Mouse (Mus musculus) granulocyte monocyte progenitor cell, adult 5-6 weeks (primary cell): ENCODE measurements around the gene Thsd7a. TPM values are rescaled to one million over a fixed set of nuclear protein-coding genes. Genes with fewer than 3 reads are reported as not detected.
A peak's percentile ranks its signal among the peaks of the same experiment; 100 is the strongest.

Experiments used
- ATAC-seq: replicated peaks from 2 replicates; pipeline ENCODE4 v1.8.0; 2016; ENCODE audit warnings: mild to moderate bottlenecking, moderate TSS enrichment, inconsistent platforms; ENCODE audit not compliant: poor library complexity, severe bottlenecking
- total RNA-seq, 2 experiments: library from RNA; stranded (forward) in 1 of 2; stranded (reverse) in 1 of 2; fragments of 200-712, 200-1000 nt in 1 of 2; fragments of >200 nt in 1 of 2; fragmentation: Nextera tagmentation in 1 of 2; gene quantifications; 2 replicates each; pipeline ENCODE4 v1.2.3; 2014 to 2017

The Thsd7a gene
- total RNA-seq (2014; fragmentation: Nextera tagmentation) (not detected in 2 replicates), total RNA-seq (2017) (not detected in 2 replicates)

DNA sequence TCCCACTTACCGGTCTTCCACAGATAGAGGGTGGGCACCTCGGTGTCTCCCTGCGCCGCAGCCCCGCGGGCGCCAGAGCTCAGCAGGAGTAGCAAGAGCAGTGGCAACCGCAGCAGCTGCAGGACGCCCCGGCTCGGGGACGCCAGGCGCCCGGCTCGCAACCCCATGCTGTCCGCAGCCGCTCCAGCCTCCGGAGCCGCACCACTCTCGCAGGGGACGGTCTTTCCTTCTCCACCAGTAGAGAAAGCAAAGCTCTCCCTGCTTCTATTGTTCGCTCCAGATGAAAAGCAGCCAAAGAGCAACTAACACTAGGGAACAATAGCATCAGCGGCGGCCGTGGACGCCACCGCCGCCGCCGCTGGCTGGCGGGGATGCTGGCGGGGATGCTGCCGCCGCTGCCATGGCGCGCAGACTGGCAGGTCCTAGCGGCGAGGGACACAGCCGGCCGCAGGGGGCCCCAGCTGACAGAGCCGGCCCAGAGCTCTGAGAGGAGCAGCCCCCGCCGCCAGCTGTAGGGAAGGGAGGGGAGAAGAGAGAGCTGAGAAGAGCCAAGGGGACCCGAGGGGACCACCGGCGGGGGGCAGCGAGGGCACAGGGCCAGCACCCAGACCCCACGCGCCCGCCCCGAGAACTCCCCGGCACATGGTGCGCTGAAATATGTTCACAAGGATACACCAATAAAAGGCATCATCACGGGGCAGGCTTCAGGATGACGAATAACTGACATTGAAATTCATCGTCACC is at the start of gene Thsd7a:
Thsd7a (minus strand) TSS at position 624 of the 744 bp plus-strand sequence.
- peak; percentile 53; the same call in 1 of the 2 replicates for ATAC-seq

DNA sequence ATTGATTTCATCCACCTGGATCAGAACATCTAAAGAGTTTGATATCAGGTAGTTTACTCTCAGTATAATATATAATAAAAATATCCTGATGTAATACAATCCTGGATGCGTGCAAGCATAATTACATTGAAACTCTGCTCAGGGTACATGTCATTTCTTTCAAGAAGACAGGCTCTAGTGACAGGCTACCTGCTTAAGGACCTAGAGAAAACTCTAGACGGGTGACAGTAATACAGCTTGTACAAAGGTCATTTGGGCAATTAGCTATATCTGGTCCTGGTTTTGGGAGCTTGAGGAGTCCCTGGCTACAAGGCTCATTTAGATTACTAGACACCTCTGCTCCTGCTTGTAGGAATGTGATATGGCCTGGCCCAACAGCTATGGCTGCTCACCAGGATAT is 37.9 kb upstream of the Thsd7a start:
- ATAC-seq: no peak

DNA sequence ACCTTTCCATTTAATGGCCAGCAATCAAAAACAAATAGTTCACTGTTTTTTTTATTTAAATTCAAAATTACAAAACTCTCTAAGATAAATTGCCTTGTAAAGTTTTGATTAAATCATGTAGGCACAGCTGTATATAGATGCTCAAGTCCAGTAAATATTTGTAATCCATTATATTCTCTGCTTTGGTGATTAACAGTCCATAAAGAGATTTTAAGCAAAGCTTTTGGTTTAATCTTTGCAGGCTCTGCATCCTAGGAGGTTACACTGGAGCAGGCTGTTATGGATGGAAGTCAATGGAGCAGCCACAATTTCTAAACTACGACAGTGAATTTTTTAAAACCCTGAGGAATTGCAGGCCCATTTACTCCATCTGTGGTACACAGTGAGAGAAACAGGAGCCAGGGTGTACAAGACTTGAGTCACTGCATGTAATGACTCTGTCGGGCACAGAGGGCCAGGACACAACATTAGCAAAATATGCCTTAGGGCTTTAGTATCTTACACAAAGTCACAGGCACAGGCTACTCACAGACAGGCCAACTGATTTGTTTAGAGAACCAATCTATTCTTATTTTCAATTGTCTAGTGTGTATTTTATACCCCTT is 37.3 kb upstream of the Thsd7a start:
- ATAC-seq: no peak

DNA sequence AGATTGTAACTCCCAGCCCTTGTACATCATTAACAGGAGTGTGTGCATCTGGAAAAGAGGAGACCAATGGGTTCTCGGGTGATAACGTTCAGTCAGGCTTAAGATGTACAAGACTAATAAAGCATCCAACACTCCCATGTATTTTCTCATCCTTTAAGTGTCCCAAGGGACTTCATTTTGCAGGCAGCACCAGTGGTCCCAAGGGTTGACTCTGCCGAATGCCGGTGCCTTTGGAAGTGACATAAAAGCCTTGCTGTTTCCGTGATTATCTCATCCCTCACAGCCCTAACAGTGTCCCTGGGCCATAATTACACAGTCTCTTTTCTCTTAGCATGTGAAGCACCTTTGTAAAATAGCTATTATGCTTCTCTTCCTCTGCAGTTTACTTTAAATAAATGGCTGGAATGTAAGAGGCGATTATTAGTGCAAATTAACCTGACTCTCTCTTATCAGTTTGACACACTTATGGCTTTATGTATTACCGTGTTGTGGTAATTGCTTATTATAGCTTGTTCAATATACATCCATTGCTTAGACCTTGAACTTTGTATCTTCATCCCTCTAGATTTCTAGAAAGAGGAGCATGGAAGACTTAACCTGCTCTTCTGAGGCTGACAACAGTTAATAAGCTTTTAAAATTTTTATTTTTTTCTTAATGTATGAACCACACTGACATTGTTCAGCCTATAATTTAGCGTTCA is 35.9 kb upstream of the Thsd7a start:
- no peak for ATAC-seq

DNA sequence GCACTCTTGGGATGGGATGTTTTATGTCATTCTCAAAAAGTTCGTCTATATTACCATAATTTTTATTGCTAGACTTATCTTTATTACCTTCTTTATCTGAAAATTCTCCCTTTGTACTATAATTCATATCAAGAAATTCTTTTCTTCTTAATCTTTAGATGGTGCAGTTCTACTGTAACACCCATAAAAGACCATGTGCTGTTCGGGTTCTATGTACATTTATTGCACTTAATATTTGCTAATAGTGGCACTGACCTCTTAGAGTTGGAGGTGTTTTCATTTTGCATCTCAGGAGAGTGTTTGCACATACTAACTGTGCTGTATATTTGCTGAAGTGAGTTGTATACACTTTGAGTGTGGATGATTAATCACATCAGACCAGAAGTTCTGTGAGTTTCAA is 23.6 kb upstream of the Thsd7a start:
- ATAC-seq: no peak

DNA sequence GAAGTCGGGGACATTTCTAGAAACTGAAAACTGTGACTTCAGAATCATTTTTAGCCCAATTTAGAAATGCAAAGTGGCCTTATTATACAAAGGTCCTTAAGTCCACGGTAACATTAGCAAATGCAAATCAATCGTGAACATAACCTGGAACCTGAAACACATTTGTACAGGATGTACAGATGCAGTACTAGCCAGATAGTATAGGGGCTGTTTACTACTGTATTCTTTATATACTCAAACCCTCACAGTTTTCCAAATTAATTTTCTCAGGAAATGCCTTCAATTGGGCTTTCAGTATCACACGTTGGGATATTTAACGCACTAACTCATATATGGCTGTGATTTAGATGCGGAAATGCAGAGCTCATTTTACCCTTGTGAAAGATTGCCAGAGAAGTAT is 16.0 kb upstream of the Thsd7a start:
- no peak for ATAC-seq

DNA sequence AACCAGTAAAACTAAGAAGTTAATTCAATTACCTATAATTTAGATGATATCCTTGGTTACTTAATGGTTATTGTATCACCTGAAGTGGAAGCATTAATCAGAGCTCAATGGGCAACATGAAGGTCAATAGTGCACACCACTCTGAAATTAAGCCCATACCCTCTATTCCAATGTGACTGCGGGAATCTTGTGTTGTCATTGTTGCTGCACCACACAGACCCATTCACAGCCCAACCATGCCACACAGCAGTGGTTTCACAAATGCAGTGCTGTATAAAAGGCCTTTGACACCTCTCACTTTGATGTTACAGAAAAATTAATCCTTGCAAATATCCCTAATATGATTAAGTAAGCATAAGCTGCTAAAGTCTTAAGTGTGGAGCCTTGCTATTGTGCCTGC is 15.4 kb upstream of the Thsd7a start:
- no peak for ATAC-seq

DNA sequence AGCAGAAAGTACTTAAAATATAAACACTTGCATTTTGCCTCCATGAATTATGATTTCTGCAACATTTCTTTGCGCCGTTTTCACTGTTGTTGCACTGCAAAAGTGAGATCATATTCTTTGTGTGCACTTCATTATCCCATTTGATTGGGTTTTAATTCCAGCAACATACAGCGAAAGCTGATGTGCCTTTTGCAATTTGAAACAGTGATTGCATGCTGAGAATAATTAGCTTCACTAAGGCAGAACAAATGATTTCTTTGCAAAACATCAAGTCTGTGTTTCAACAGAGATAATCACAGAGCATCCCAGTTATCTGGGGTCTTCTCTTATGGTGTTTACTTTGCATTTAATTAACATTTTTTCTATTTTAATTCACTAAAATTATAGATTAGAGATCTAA is 14.6 kb upstream of the Thsd7a start:
- no peak for ATAC-seq

DNA sequence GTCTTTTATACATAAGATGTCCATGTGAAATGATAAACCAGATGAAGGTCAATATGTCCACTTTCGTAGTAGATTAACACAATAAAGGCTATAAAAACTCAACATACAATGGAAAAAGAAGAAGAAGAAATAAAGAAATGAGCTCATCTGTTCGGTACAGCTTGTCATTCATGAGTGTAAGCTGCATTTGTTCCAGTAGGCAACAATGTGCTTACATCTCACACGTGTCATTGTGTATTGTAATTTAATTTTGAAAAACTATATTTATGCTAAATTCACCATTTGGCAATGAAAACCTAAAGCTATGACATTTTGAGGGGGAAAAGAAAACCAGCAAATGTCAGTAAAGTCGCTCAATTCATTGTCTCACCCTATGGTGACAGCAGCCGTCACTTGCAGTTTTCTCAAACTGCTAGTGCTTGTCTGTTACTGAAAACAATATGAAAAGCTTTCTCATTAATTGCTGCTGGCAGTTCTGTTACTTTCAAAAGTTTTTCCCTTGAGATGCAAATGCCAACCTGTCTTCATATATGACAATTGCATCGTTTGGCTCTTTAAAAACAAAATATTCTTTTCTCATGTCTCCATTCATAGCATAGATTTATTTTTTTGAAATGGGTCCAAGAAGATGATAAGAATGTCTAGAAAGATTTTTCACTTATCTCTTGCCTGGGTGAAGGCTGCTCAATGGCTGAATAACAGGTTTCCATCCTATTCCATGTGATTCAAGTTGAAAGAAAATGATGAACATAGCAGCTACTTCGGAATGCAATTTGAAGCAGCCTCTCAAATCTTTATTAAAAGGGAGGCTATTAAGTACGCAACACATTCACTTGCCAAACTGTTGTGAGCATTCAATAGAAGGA is 10.4 kb upstream of the Thsd7a start:
- no peak for ATAC-seq

DNA sequence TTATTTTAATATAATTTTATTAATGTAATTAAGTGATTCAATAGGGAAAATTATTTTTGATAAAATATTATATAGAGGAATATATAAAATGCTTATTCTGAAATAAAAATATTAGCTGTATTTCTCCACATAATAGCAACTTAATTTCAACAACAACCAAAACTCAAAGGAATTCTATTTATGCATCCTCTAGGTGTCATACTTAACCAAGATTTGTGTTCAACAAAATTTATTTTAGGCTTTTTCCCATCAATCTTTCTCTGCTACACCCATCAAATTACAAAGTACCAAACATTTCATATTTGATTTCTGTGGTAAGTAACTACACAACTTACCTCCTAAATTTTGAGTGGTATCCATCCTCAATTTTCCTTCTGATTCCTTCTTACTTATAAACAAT is 3.1 kb upstream of the Thsd7a start:
- ATAC-seq: no peak

DNA sequence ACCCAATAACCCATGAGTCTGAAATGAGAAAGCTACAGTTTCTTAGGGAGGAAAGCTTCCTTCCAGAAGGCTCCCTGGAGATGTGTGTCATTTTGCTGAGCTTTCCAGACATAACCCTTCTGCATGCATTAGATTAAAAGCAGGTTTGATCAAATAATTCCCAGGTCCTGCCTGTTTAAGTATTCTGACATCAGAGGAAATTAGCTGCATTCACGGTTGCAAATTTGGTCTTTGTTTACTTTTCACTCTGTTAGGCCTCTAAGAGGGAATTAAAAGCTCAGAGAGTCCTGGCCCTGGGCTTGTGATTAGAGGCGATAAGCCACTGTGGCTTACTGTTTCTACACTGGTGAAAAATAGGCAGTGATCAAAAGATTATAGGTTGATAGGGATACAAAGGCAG is 1.2 kb upstream of the Thsd7a start:
- no peak for ATAC-seq

DNA sequence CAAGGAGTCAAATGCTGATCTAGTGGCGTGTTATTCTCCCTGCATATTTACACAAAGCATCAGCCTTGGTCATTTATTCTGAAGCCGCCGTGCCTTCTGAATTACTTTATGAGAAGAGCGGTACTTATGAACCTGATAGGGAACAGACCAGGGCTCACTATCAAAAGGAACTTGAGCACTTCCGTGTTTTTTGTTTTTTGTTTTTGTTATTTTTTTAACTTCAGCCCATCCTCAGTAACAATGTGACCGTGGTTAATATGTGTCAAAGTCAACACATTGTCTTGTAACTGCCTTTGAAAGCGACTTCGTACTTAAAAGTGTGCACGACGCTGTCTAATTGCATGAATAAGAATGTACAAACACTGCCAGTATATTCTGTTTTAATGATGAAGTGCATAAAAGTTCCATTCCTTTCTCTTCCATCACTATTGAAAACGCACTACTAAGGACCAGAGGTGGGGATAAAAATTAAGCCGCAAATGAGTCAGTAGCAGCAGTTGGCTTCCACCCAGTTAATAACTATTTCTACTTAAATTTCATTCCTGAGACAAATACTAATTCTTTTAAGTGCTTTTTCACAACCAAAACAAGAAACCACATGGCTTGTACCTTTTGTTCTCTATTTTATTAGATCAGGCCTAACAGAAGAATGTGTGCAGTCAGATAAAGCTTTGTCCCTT is 461 bp upstream of the Thsd7a start:
- ATAC-seq: no peak

DNA sequence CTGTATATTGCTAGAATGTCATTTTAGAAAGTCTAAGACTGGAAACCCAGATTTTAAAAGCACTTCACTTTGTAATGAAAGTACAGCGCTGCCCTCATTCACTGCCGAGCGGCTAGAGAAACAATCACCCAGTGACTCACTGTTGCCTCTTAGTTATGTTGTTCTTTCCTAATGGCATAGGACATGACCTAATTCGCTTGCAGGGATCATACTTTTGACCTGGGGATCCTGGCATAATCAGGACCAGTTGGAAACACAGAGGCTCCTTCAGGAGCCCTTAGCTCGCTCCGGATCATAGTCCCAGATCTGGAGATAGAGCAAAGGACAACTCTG is 790 bp downstream of the Thsd7a start:
- ATAC-seq: 0 out of 2 replicates have a peak, but pooled peaks have one; percentile 5

DNA sequence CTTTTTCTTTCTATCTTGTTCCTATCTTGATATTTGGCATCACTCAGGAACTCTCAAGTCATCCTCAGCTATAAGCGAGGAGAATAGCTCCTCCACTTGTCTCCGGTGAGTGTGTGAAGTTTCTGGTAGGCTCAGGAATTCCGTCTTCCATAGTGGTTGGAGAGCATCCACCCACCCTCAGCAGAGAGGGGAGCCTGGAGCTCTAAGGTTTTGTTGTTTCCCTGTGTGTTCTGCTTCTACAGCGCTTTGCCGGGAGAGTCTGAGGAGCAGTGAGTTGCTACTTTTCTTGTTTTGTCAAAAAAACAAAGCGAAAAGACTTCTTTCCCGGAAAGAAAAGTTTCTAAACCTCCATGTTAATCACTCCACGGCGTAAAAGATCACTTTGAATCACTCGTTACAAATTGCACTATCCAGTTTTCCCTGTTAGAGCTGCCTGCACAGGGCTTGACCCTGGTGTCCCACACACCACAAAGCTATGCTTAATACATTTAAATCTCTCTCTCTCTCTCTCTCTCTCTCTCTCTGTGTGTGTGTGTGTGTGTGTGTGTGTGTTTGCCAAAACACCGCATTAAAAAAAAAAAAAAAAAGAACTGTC is 1.3 kb downstream of the Thsd7a start:
- ATAC-seq: no peak

DNA sequence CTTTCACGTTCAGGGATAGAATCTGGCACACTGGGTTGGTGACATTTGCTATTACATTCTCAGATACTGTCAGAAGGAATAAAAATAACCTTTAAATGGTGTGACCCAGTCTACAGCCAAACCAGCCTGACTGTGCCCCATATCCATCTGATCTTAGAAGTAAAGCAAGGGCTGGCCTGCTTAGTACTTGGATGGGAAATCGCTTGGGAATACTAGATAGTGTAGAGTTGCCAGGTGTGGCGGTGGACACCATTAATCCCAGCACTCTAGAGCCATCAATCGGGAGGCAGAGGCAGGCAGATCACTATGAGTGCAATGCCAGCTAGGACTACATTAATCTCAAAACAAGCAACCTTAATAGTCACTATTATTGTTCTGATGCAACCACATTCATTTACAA is 6.4 kb downstream of the Thsd7a start:
- ATAC-seq: no peak

DNA sequence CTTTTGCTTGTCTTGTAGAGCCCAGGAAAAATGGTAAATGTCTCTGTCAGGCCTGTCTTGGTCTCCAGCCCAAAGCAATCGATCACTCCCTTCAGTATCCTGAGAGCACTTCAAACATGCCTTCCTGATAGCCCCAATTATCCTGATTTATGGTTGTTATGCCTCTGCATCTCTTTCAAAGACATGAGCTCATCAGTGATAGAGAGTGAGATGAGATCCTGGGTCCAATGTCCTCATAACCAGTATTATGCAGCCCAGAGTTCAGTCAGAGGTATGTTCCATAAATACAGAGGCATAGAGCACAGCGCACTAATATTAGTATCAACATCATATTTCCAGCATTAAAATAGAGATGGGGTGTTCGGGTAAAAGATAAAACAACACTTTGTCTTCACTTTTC is 15.3 kb downstream of the Thsd7a start:
- no peak for ATAC-seq

DNA sequence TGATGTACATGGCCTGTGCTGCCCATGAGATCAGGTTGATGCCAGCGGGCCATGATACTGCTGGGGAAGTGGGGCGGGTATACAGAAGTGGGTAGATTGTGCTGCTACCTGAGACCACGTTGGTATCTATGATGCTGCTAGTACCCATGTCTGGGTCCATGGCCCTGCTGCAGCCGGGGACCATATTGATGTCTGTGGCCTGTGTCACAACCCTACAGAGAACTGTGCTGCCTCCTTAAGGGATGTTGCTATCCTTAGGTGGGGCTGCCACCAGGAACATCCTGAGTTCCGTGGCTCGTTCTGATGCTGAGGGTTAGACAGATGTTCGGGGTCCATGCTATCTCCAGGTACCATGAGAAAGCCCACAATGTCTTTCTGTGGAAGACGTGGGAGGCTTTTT is 33.1 kb downstream of the Thsd7a start:
- no peak for ATAC-seq

DNA sequence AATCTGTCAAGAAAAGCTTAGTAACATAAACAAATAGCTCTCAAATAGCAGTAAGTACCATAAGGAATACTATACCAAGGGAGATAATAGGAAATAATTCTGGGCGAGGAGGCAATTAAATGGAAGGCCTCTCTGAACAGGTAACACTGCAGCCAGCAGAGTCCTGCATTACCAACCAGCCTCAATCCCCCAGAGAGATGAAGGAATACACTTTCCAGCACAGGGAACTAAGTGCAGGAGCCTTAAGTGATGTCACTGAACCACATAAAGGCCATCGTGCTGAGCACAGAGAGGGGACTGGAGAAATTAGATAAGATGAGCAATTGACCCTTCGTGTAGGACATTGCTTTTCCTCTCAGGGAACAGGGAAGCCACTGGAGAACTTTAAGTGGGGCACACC is 36.6 kb downstream of the Thsd7a start:
- no peak for ATAC-seq

DNA sequence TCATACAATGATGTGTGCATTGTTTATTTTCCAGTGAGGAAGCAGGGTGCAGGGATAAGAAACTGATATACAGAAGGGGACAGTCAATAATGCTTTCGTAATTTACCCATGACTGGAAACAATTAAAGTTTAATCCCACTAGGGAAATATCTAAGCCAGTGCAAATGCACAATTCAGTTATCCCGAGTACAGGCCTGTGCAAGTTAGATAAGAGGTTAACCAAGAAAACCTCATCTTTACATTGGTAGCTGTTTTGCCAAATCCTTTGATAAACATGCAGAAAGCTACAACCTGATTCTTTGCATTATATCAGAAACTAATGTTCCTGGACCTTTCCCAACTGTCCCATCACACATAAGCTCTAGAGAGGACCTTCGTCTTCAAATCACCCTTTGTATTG is 46.3 kb downstream of the Thsd7a start:
- ATAC-seq: no peak

DNA sequence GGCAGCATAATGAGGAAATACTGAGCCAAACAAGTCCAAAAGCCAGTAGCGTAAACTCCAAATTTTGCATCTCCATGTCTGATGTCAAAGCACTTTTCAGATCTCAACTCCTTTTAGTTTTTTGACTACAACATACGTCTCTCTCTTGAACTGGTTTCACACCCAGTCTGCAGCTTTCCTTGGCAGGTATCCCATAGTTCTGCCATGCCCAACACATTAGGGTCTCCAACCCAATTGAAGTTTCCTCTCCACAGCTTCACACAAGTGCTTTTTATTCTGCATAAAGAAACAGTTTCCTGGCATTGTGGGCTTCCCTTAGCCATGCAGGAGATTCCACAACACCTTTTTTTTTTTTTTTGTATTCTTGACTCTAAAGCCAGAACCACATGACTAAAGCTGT is 50.1 kb downstream of the Thsd7a start:
- ATAC-seq: no peak
